Mouse (Mus musculus): ENCODE data around the gene Zfp229. TPM values are rescaled to one million over a fixed set of nuclear protein-coding genes. Genes with fewer than 3 reads are reported as not detected.
A peak's percentile ranks its signal among the peaks of the same experiment; 100 is the strongest.
"Not testable (repeated sequence)": the region's sequence is repeated elsewhere in the genome, so short reads cannot be mapped to it uniquely, and the experiment has no call there.

Zfp229 gene
- polyA plus RNA-seq (2015; fragmentation: Nextera tagmentation; extraction: Ambion mirVana): 8.3 and 8.8 TPM in 2 replicates

DNA sequence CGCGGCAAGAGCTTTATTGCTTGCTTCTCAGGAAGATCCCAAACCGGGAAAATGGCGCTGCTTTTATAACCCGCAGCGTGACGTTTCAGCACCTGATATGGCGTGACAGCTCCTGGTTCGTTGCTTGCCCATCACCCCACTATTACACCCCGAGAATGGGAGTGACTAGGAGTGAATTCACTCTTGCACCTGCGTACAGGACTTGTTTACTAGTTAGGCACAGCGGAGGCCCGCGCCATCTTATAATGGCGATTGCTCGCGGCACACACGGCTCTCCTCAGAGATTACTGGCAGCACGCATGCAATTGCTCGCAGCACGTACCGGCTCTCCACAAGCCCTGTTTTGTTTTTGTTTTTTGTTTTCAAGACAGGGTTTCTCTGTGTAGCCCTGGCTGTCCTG lies at the start of gene Zfp229:
Gene Zfp229 (plus strand): TSS at position 301 of the 400 bp plus-strand sequence.
- not testable (repeated sequence) for H3K9me3 ChIP-seq (replicated peaks); H3K36me3 ChIP-seq; H3K27ac ChIP-seq (replicated peaks); H3K4me3 ChIP-seq (replicated peaks); ATAC-seq (ENCODE audit: low FRiP score); H3K9ac ChIP-seq (replicated peaks); H3K27me3 ChIP-seq (replicated peaks); H3K4me2 ChIP-seq
- peaks cover 10% of the 10 kb centered on the region for H3K4me1 ChIP-seq
- WGBS: 94% methylated on average over 11 of the region's 22 CpGs

DNA sequence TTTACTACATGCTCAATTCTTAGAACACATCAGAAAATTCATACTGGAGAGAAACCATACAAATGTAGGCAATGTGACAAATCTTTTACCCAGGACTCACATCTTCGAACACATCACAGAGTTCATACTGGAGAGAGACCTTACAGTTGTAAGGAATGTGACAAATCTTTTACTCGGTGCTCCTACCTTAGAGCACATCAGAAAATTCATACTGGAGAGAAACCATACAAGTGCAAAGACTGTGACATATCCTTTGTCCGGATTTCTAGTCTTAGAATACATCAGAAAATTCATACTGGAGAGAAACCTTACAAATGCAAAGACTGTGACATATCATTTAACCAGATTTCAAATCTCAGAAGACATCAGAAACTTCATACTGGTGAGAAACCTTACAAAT lies 39.0 kb upstream of the Zfp229 start, which contains the start of gene Gm10226:
Gene Gm10226 (plus strand): TSS at position 301 of the 400 bp plus-strand sequence.
- Histone ChIP-seq H3K36me3 (peaks cover 48% of the 10 kb centered on the region), H3K4me2 (no peak within 1 kb of the TSS)

DNA sequence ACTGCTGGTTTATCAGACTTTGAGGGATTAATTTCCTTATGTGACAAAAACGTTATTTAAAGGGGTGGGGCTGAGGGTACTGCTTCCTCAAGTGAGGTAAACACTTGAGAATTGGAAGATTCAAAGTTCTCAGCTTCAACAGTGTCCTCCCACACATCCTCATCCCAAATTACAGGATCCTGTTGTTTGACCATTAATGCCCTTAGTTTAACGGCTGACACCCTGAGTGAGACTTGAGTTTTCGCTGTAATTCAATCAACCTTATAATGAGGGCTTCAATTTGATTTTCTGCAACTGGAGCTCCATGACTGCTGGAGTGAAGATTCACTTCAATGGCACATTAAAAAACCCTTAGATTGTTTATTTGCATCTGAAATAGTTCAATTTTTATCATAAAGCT lies 37.3 kb upstream of the Zfp229 start:
- 82% methylated on average over 3 of the region's 3 CpGs for WGBS

More for the DNA sequence above, 39.0 kb upstream of the Zfp229 start, which contains the start of gene Gm10226:
- Histone ChIP-seq H3K27me3 (replicated peaks) (no peaks in the 10 kb centered on the region), H3K9ac (replicated peaks) (no peak within 1 kb of the TSS), H3K4me1 (no peaks in the 10 kb centered on the region), H3K9me3 (replicated peaks) (no peaks in the 10 kb centered on the region), H3K4me3 (replicated peaks) (no peak within 1 kb of the TSS), H3K27ac (replicated peaks) (no peak within 1 kb of the TSS)
- WGBS: 91% methylated on average over 3 of the region's 3 CpGs
- no peak for ATAC-seq (ENCODE audit: low FRiP score)

GRCm38 (mm10) chr17:21696073-21696472 lies 34.5 kb upstream of the Zfp229 start:
- Histone ChIP-seq H3K9me3 (replicated peaks) (no peaks in the 10 kb centered on the region), H3K27me3 (replicated peaks) (no peaks in the 10 kb centered on the region), H3K27ac (replicated peaks) (no peak overlapping the region), H3K4me2 (no peak overlapping the region), H3K4me1 (no peaks in the 10 kb centered on the region), H3K4me3 (replicated peaks) (no peak overlapping the region), H3K36me3 (peaks cover 24% of the 10 kb centered on the region), H3K9ac (replicated peaks) (no peak overlapping the region)
- ATAC-seq (ENCODE audit: low FRiP score): no peak

More for the DNA sequence above, 37.3 kb upstream of the Zfp229 start:
- no peak overlapping the region for H3K4me2 ChIP-seq
- no peak overlapping the region for H3K4me3 ChIP-seq (replicated peaks)
- H3K36me3 ChIP-seq: peaks cover 44% of the 10 kb centered on the region
- H3K9ac ChIP-seq (replicated peaks): no peak overlapping the region
- no peak for ATAC-seq (ENCODE audit: low FRiP score)
- H3K27me3 ChIP-seq (replicated peaks): no peaks in the 10 kb centered on the region
- no peaks in the 10 kb centered on the region for H3K4me1 ChIP-seq
- no peaks in the 10 kb centered on the region for H3K9me3 ChIP-seq (replicated peaks)
- no peak overlapping the region for H3K27ac ChIP-seq (replicated peaks)

GRCm38 (mm10) chr17:21702281-21703240 lies 28.0 kb upstream of the Zfp229 start:
- H3K27me3 ChIP-seq (replicated peaks): no peaks in the 10 kb centered on the region
- ATAC-seq (ENCODE audit: low FRiP score): no peak
- no peaks in the 10 kb centered on the region for H3K4me1 ChIP-seq
- 61% methylated on average over 5 of the region's 5 CpGs for WGBS
- H3K4me2 ChIP-seq: no peak overlapping the region
- H3K36me3 ChIP-seq: no peaks in the 10 kb centered on the region
- no peak overlapping the region for H3K4me3 ChIP-seq (replicated peaks)
- no peaks in the 10 kb centered on the region for H3K9me3 ChIP-seq (replicated peaks)
- no peak overlapping the region for H3K9ac ChIP-seq (replicated peaks)
- no peak overlapping the region for H3K27ac ChIP-seq (replicated peaks)

- H3K9me3 ChIP-seq (replicated peaks): no peaks in the 10 kb centered on the region
- H3K36me3 ChIP-seq: no peaks in the 10 kb centered on the region
- no peak overlapping the region for H3K4me2 ChIP-seq
- H3K27me3 ChIP-seq (replicated peaks): no peaks in the 10 kb centered on the region
- H3K9ac ChIP-seq (replicated peaks): no peak overlapping the region
- WGBS: 94% methylated on average over 1 of the region's 1 CpGs
- ATAC-seq (ENCODE audit: low FRiP score): no peak
- H3K4me3 ChIP-seq (replicated peaks): no peak overlapping the region
- no peak overlapping the region for H3K27ac ChIP-seq (replicated peaks)
- peaks cover 3% of the 10 kb centered on the region for H3K4me1 ChIP-seq
Observed at GRCm38 (mm10) chr17:21703414-21703813, 27.2 kb upstream of the Zfp229 start.

DNA sequence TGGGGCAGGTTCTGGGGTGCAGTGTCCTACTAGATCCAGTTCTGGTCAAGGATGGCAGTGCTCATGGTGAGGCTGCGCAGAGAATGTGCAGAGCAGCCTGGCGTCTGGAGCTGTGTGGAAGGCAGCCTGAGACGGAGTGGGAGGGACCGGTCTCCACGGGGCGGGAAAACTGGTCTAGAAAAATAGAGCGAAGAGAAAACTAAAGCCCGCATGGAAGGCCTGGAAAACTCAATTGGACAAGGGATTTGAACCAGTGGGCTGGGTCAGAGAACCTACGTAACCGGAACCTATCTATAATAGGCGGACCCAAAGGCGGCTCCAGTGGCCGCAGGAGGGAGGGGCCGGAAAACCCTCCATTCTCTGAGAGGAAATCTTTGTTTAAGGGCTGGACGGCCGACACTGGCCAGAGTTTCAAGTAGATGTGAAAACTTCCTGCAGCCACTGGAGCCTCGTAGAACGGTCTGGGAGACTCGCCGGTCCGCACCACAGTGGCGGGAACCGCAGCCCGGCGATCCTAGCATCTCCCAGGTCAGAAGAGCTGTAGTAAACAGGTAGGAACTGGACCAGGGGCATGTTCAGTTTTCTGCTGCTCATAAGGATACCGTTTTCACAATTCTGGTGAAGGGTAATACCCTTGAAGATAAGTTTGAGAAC lies 23.1 kb upstream of the Zfp229 start, which contains the start of gene Zfp760:
Gene Zfp760 (plus strand): TSS at position 399 of the 654 bp plus-strand sequence.
- Histone ChIP-seq H3K27ac (replicated peaks) (peak within 1 kb of the TSS; percentile 80), H3K4me3 (replicated peaks) (peak within 1 kb of the TSS; percentile 56), H3K27me3 (replicated peaks) (no peaks in the 10 kb centered on the region), H3K36me3 (peaks cover 7% of the 10 kb centered on the region; the same call in 1 of the 2 replicates), H3K9me3 (replicated peaks) (no peaks in the 10 kb centered on the region), H3K4me1 (peaks cover 8% of the 10 kb centered on the region), H3K9ac (replicated peaks) (peak within 1 kb of the TSS; percentile 47), H3K4me2 (peak within 1 kb of the TSS; percentile 58)
- WGBS: 4% methylated on average over 26 of the region's 26 CpGs
- ATAC-seq (ENCODE audit: low FRiP score): peak; percentile 99

GRCm38 (mm10) chr17:21708401-21708800 lies 22.2 kb upstream of the Zfp229 start:
- Histone ChIP-seq H3K9me3 (replicated peaks) (no peaks in the 10 kb centered on the region), H3K4me1 (peaks cover 8% of the 10 kb centered on the region), H3K27ac (replicated peaks) (no peak overlapping the region), H3K4me2 (peak overlapping the region; percentile 58), H3K36me3 (peaks cover 10% of the 10 kb centered on the region), H3K4me3 (replicated peaks) (peak overlapping the region; percentile 56), H3K27me3 (replicated peaks) (no peaks in the 10 kb centered on the region), H3K9ac (replicated peaks) (0 out of 2 replicates have a peak overlapping the region, but pooled peaks have one; percentile 1)
- no peak for ATAC-seq (ENCODE audit: low FRiP score)
- 29% methylated on average over 2 of the region's 2 CpGs for WGBS

- no peaks in the 10 kb centered on the region for H3K27me3 ChIP-seq (replicated peaks)
- no peaks in the 10 kb centered on the region for H3K9me3 ChIP-seq (replicated peaks)
- peak overlapping the region; percentile 89 for H3K27ac ChIP-seq (replicated peaks)
- H3K4me1 ChIP-seq: peaks cover 10% of the 10 kb centered on the region
- H3K4me3 ChIP-seq (replicated peaks): peak overlapping the region; percentile 79
- 0 out of 2 replicates have a peak, but pooled peaks have one; percentile 3 for ATAC-seq (ENCODE audit: low FRiP score)
- peaks cover 6% of the 10 kb centered on the region for H3K36me3 ChIP-seq
- 90% methylated on average over 4 of the region's 4 CpGs for WGBS
- H3K4me2 ChIP-seq: peak overlapping the region; percentile 64
- peak overlapping the region; percentile 77 for H3K9ac ChIP-seq (replicated peaks)
Observed at GRCm38 (mm10) chr17:21733049-21733448, 2.5 kb downstream of the Zfp229 start.

DNA sequence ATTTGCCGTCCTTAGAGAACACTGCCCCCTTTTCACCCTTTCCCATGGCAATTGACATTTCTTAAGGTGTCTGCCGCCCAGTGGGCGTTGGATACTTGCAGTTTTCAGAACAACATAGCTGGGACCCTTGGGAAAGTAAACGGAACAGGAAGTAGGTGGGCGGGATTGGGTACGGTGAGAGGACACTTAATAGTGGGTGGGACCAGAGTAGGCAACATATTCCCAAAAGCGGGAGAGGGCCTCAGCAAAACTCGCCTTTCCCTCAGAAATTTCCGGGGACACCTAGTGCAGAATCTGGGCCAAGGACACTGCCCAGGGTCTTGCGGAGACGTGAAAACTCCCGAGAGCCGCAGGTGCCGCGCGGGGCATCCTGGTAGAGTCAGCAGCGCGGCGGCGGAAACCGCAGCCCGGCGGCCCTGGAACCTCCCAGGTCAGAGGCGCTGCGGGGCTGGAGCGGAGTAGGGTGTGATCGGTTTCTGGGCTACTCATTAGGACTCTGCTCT lies 3.0 kb downstream of the Zfp229 start:
- peaks cover 8% of the 10 kb centered on the region for H3K36me3 ChIP-seq
- no peaks in the 10 kb centered on the region for H3K27me3 ChIP-seq (replicated peaks)
- WGBS: 0% methylated on average over 27 of the region's 27 CpGs
- no peaks in the 10 kb centered on the region for H3K9me3 ChIP-seq (replicated peaks)
- peak overlapping the region; percentile 64 for H3K4me2 ChIP-seq
- H3K27ac ChIP-seq (replicated peaks): peak overlapping the region; percentile 89
- H3K4me1 ChIP-seq: peaks cover 10% of the 10 kb centered on the region
- peak; percentile 98 for ATAC-seq (ENCODE audit: low FRiP score)
- peak overlapping the region; percentile 79 for H3K4me3 ChIP-seq (replicated peaks)
- H3K9ac ChIP-seq (replicated peaks): peak overlapping the region; percentile 77

DNA sequence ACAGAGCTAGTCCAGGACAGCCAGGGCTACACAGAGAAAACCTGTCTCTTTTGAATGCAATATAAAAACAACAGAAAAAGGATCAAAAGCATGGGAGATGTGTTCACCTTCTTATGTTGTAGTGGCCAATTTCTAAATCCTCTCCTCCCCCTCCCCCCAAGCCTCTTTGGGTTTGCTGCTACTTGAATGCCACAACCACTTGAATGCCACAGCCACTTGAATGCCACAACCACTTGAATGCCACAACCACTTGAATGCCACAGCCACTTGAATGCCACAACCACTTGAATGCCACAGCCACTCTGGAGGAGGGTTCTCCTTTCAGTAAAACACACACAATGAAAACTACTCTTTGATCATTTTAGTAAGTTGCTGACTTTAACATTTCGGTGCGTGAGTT lies 22.2 kb downstream of the Zfp229 start:
- H3K27me3 ChIP-seq (replicated peaks): no peaks in the 10 kb centered on the region
- H3K9me3 ChIP-seq (replicated peaks): no peaks in the 10 kb centered on the region
- H3K4me3 ChIP-seq (replicated peaks): no peak overlapping the region
- no peak overlapping the region for H3K9ac ChIP-seq (replicated peaks)
- no peak for ATAC-seq (ENCODE audit: low FRiP score)
- no peak overlapping the region for H3K4me2 ChIP-seq
- H3K27ac ChIP-seq (replicated peaks): no peak overlapping the region
- H3K4me1 ChIP-seq: peaks cover 10% of the 10 kb centered on the region; the same call in 1 of the 2 replicates
- peaks cover 6% of the 10 kb centered on the region; the same call in 1 of the 2 replicates for H3K36me3 ChIP-seq
- 61% methylated on average over 2 of the region's 2 CpGs for WGBS

Measured in neural tube, embryonic 15.5 days (tissue).